21 mouse cellular contexts compared by ENCODE assay signal in genomic region chr15:102937036-102937666, GRCm38 (mm10). TPM values are rescaled to one million over a fixed set of nuclear protein-coding genes. Genes with fewer than 3 reads are reported as not detected.
DNase-seq lines count a peak whose midpoint lies in the region; ATAC-seq and TF ChIP-seq lines count a peak whose summit lies in the region.
"Had no signal": no experiment of that assay in that cellular context is flagged by ENCODE, and none has a peak within 500 bp of the region (broad histone marks: within the 10 kb centered on the region; RNA-seq: fewer than 3 reads in every experiment).

No protein-coding gene starts in this region.

- H3K36me3 ChIP-seq in kidney, embryonic 15.5 days = no peaks in the 10 kb centered on the region
- no peaks in the 10 kb centered on the region for H3K36me3 ChIP-seq in G1E (replicated peaks)
- no peaks in the 10 kb centered on the region for H3K36me3 ChIP-seq in intestine, postnatal 0 days (ENCODE audit: control insufficient read depth, insufficient read depth)
- no peaks in the 10 kb centered on the region for H3K36me3 ChIP-seq in neural tube, embryonic 11.5 days (ENCODE audit: control insufficient read depth, insufficient read depth, low read length)
- H3K36me3 ChIP-seq: forebrain, embryonic 12.5 days had no signal

- ATAC-seq in kidney, embryonic 15.5 days (replicated peaks; ENCODE audit: low FRiP score) = no peak
- ATAC-seq in G1E (ENCODE audit: extremely low read depth, insufficient number of reproducible peaks, low FRiP score, poor library complexity, severe bottlenecking) = no peak
- no peak for ATAC-seq in intestine, postnatal 0 days
- no peak for ATAC-seq in neural tube, embryonic 11.5 days (ENCODE audit: insufficient read depth, low FRiP score, low TSS enrichment)
- ATAC-seq in frontal cortex, adult (ENCODE audit: low TSS enrichment) = no peak
- ATAC-seq: hindbrain, postnatal 0 days; lung, postnatal 0 days had no signal

- H3K27me3 ChIP-seq in kidney, embryonic 15.5 days = peaks cover 100% of the 10 kb centered on the region
- H3K27me3 ChIP-seq in G1E (ENCODE audit: insufficient read depth, low read length) = peaks cover 86% of the 10 kb centered on the region
- H3K27me3 ChIP-seq in intestine, postnatal 0 days (replicated peaks; ENCODE audit: control insufficient read depth, insufficient read depth, low read length) = peaks cover 99% of the 10 kb centered on the region
- H3K27me3 ChIP-seq in neural tube, embryonic 11.5 days (ENCODE audit: control insufficient read depth, insufficient read depth, low read length) = peaks cover 100% of the 10 kb centered on the region

- no peak overlapping the region for H3K27ac ChIP-seq in kidney, embryonic 15.5 days
- H3K27ac ChIP-seq in intestine, postnatal 0 days (ENCODE audit: low read depth, low read length) = no peak overlapping the region
- H3K27ac ChIP-seq in neural tube, embryonic 11.5 days (ENCODE audit: low read depth, low read length) = no peak overlapping the region
- H3K27ac ChIP-seq: forebrain, embryonic 12.5 days; heart, adult 2 months; hindbrain, postnatal 0 days; liver, embryonic 14.5 days had no signal

- H3K4me3 ChIP-seq in kidney, embryonic 15.5 days (replicated peaks) = no peak overlapping the region
- peak overlapping the region; percentile 44; the same call in 1 of the 2 replicates for H3K4me3 ChIP-seq in G1E (ENCODE audit: low read depth, low read length)
- H3K4me3 ChIP-seq in intestine, postnatal 0 days (ENCODE audit: low read depth, low read length) = 0 out of 2 replicates have a peak overlapping the region, but pooled peaks have one; percentile 6
- peak overlapping the region; percentile 19 for H3K4me3 ChIP-seq in neural tube, embryonic 11.5 days (ENCODE audit: low read depth, low read length)
- H3K4me3 ChIP-seq: forebrain, embryonic 12.5 days; heart, adult 2 months had no signal

- H3K4me1 ChIP-seq in kidney, embryonic 15.5 days = peaks cover 22% of the 10 kb centered on the region
- peaks cover 4% of the 10 kb centered on the region for H3K4me1 ChIP-seq in G1E (ENCODE audit: insufficient read depth, low read depth, low read length)
- no peaks in the 10 kb centered on the region for H3K4me1 ChIP-seq in intestine, postnatal 0 days (replicated peaks; ENCODE audit: control insufficient read depth, insufficient read depth, low read length)
- no peaks in the 10 kb centered on the region for H3K4me1 ChIP-seq in neural tube, embryonic 11.5 days (ENCODE audit: control insufficient read depth, insufficient read depth, low read length)
- H3K4me1 ChIP-seq: forebrain, embryonic 12.5 days had no signal

- DNase-seq in kidney, adult 8-10 months = no peak
- DNase-seq in G1E (ENCODE audit: low spot score) = no peak
- DNase-seq in neural tube, embryonic 11.5 days (ENCODE audit: low spot score) = no peak
- no peak for DNase-seq in embryo, embryonic 10.5 days (ENCODE audit: low spot score)
- no peak for DNase-seq in left cerebral cortex, adult 11 months (ENCODE audit: low spot score)
- DNase-seq: cerebellum, adult 11-12 months; cerebellum, postnatal 36 days; heart, adult 2 months; heart, postnatal 10 days; kidney, postnatal 14 days had no signal

- H3K9ac ChIP-seq in kidney, embryonic 15.5 days = no peak overlapping the region
- H3K9ac ChIP-seq in intestine, postnatal 0 days (ENCODE audit: low read depth, low read length) = no peak overlapping the region
- H3K9ac ChIP-seq in neural tube, embryonic 11.5 days (ENCODE audit: low read length) = peak overlapping the region; percentile 32
- H3K9ac ChIP-seq: forebrain, embryonic 12.5 days; liver, embryonic 14.5 days had no signal

- TF ChIP-seq CTCF in G1E (IDR thresholded peaks at IDR 0.05; ENCODE audit: low read depth, low read length) = no peak
- no peak for TF ChIP-seq CTCF in intestine, postnatal 0 days (IDR thresholded peaks at IDR 0.05; ENCODE audit: low read depth)

- 0 out of 2 replicates have a peak overlapping the region, but pooled peaks have one; percentile 17 for H3K4me2 ChIP-seq in kidney, embryonic 15.5 days
- H3K4me2 ChIP-seq in intestine, postnatal 0 days (replicated peaks; ENCODE audit: low read depth) = no peak overlapping the region
- H3K4me2 ChIP-seq in neural tube, embryonic 11.5 days (ENCODE audit: low read depth) = no peak overlapping the region
- H3K4me2 ChIP-seq: forebrain, embryonic 12.5 days had no signal

- H3K9me3 ChIP-seq in kidney, embryonic 15.5 days (replicated peaks) = no peaks in the 10 kb centered on the region
- H3K9me3 ChIP-seq in G1E (replicated peaks) = peaks cover 6% of the 10 kb centered on the region
- H3K9me3 ChIP-seq in intestine, postnatal 0 days (ENCODE audit: control insufficient read depth) = no peaks in the 10 kb centered on the region
- no peaks in the 10 kb centered on the region for H3K9me3 ChIP-seq in neural tube, embryonic 11.5 days (ENCODE audit: control insufficient read depth, low read length)
- H3K9me3 ChIP-seq: forebrain, embryonic 12.5 days had no signal

- 1% methylated on average over 50 of the region's 50 CpGs for WGBS in kidney, embryonic 15.5 days
- WGBS in intestine, postnatal 0 days = 2% methylated on average over 50 of the region's 50 CpGs
- under 1% methylated on average over 50 of the region's 50 CpGs for WGBS in neural tube, embryonic 11.5 days

RNA-seq across cellular contexts. Expression of gene Hoxc12, which starts 0.6 kb away (rescaled TPM):
- not detected in 2 replicates for polyA plus RNA-seq in kidney, embryonic 15.5 days (2015; fragmentation: Nextera tagmentation; extraction: Ambion mirVana)
- total RNA-seq in G1E (2014; fragmentation: Nextera tagmentation) (not detected in 2 replicates), G1E (2017) (not detected in 2 replicates)
- not detected in 2 replicates for polyA plus RNA-seq in G1E (2012)
- polyA plus RNA-seq in intestine, postnatal 0 days (2015; fragmentation: Nextera tagmentation; extraction: Ambion mirVana) = not detected in 2 replicates
- 3.0 and 4.6 TPM in 2 replicates for polyA plus RNA-seq in neural tube, embryonic 11.5 days (2014; fragmentation: Nextera tagmentation; extraction: Ambion mirVana)
- total RNA-seq: heart, adult 2 months; heart, postnatal 10 days; hindbrain, postnatal 0 days; left cerebral cortex, postnatal 10 days; monocyte, adult 5-6 weeks had no signal
- polyA plus RNA-seq: brain, embryonic 14.5 days; embryonic facial prominence, embryonic 14.5 days; forebrain, embryonic 12.5 days; heart, adult 2 months; hindbrain, postnatal 0 days; liver, embryonic 14.5 days; lung, postnatal 0 days had no signal

RNA-seq across cellular contexts. Expression of gene Hoxc13, which starts 16.2 kb away (rescaled TPM):
- not detected in 2 replicates for polyA plus RNA-seq in kidney, embryonic 15.5 days (2015; fragmentation: Nextera tagmentation; extraction: Ambion mirVana)
- total RNA-seq in G1E (2014; fragmentation: Nextera tagmentation) (not detected in 2 replicates), G1E (2017) (not detected in 2 replicates)
- not detected in 2 replicates for polyA plus RNA-seq in G1E (2012)
- not detected in 2 replicates for polyA plus RNA-seq in intestine, postnatal 0 days (2015; fragmentation: Nextera tagmentation; extraction: Ambion mirVana)
- polyA plus RNA-seq in neural tube, embryonic 11.5 days (2014; fragmentation: Nextera tagmentation; extraction: Ambion mirVana) = 2.4 and 4.5 TPM in 2 replicates
- total RNA-seq: heart, adult 2 months; heart, postnatal 10 days; hindbrain, postnatal 0 days; left cerebral cortex, postnatal 10 days; monocyte, adult 5-6 weeks had no signal
- polyA plus RNA-seq: forebrain, embryonic 12.5 days; heart, adult 2 months; hindbrain, postnatal 0 days; liver, embryonic 14.5 days; lung, postnatal 0 days had no signal

RNA-seq across cellular contexts. Expression of gene Hoxc11, which starts 17.1 kb away (rescaled TPM):
- 1.7 and 2.9 TPM in 2 replicates for polyA plus RNA-seq in kidney, embryonic 15.5 days (2015; fragmentation: Nextera tagmentation; extraction: Ambion mirVana)
- total RNA-seq in G1E (2014; fragmentation: Nextera tagmentation) (not detected in 2 replicates), G1E (2017) (0.06 and 0.22 TPM in 2 replicates)
- polyA plus RNA-seq in G1E (2012) = 0.04 TPM in 1 of 2 replicates, not detected in the other
- not detected in 2 replicates for polyA plus RNA-seq in intestine, postnatal 0 days (2015; fragmentation: Nextera tagmentation; extraction: Ambion mirVana)
- polyA plus RNA-seq in neural tube, embryonic 11.5 days (2014; fragmentation: Nextera tagmentation; extraction: Ambion mirVana) = 1.9 and 2.0 TPM in 2 replicates
- total RNA-seq: heart, adult 2 months; heart, postnatal 10 days; hindbrain, postnatal 0 days; left cerebral cortex, postnatal 10 days; monocyte, adult 5-6 weeks had no signal
- polyA plus RNA-seq: brain, embryonic 14.5 days; embryonic facial prominence, embryonic 14.5 days; forebrain, embryonic 12.5 days; heart, adult 2 months; hindbrain, postnatal 0 days; liver, embryonic 14.5 days; lung, postnatal 0 days had no signal

RNA-seq across cellular contexts. Expression of gene Hoxc10, which starts 29.4 kb away (rescaled TPM):
- polyA plus RNA-seq in kidney, embryonic 15.5 days (2015; fragmentation: Nextera tagmentation; extraction: Ambion mirVana) = 52.4 and 53.5 TPM in 2 replicates
- total RNA-seq in G1E (2014; fragmentation: Nextera tagmentation) = 0.60 TPM in 1 of 2 replicates, not detected in the other
- total RNA-seq in G1E (2017) = 0.12 and 0.16 TPM in 2 replicates
- 0.08 and 0.16 TPM in 2 replicates for polyA plus RNA-seq in G1E (2012)
- 0.25 TPM in 1 of 2 replicates, not detected in the other for polyA plus RNA-seq in intestine, postnatal 0 days (2015; fragmentation: Nextera tagmentation; extraction: Ambion mirVana)
- polyA plus RNA-seq in neural tube, embryonic 11.5 days (2014; fragmentation: Nextera tagmentation; extraction: Ambion mirVana) = 58.3 and 60.4 TPM in 2 replicates
- total RNA-seq: heart, adult 2 months; heart, postnatal 10 days; hindbrain, postnatal 0 days; left cerebral cortex, postnatal 10 days; monocyte, adult 5-6 weeks had no signal
- polyA plus RNA-seq: brain, embryonic 14.5 days; embryonic facial prominence, embryonic 14.5 days; forebrain, embryonic 12.5 days; heart, adult 2 months; hindbrain, postnatal 0 days; liver, embryonic 14.5 days; lung, postnatal 0 days had no signal

RNA-seq across cellular contexts. Expression of gene Hoxc5, which starts 30.1 kb away (rescaled TPM):
- 3.6 and 4.8 TPM in 2 replicates for polyA plus RNA-seq in kidney, embryonic 15.5 days (2015; fragmentation: Nextera tagmentation; extraction: Ambion mirVana)
- total RNA-seq in G1E (2014; fragmentation: Nextera tagmentation) = 9.9 and 19.8 TPM in 2 replicates
- 7.6 and 9.1 TPM in 2 replicates for total RNA-seq in G1E (2017)
- 11.4 and 12.4 TPM in 2 replicates for polyA plus RNA-seq in G1E (2012)
- 3.4 and 3.9 TPM in 2 replicates for polyA plus RNA-seq in intestine, postnatal 0 days (2015; fragmentation: Nextera tagmentation; extraction: Ambion mirVana)
- polyA plus RNA-seq in neural tube, embryonic 11.5 days (2014; fragmentation: Nextera tagmentation; extraction: Ambion mirVana) = 36.3 and 37.3 TPM in 2 replicates
- total RNA-seq: heart, adult 2 months; left cerebral cortex, postnatal 10 days; monocyte, adult 5-6 weeks had no signal
- polyA plus RNA-seq: forebrain, embryonic 12.5 days; lung, postnatal 0 days had no signal
